Mouse (Mus musculus) erythroblast, embryonic 14.5 days (primary cell): ENCODE measurements around the gene Utp3.

Source experiments
- GATA1 ChIP-seq: IDR thresholded peaks from 2 replicates; pipeline ENCODE4 v1.6.1; 2012; ENCODE audit warnings: low read length, inconsistent platforms, mixed read lengths
- TAL1 ChIP-seq: IDR thresholded peaks from 3 replicates; pipeline ENCODE4 v1.6.1; 2012; ENCODE audit warnings: low read length, inconsistent platforms, mixed read lengths

DNA sequence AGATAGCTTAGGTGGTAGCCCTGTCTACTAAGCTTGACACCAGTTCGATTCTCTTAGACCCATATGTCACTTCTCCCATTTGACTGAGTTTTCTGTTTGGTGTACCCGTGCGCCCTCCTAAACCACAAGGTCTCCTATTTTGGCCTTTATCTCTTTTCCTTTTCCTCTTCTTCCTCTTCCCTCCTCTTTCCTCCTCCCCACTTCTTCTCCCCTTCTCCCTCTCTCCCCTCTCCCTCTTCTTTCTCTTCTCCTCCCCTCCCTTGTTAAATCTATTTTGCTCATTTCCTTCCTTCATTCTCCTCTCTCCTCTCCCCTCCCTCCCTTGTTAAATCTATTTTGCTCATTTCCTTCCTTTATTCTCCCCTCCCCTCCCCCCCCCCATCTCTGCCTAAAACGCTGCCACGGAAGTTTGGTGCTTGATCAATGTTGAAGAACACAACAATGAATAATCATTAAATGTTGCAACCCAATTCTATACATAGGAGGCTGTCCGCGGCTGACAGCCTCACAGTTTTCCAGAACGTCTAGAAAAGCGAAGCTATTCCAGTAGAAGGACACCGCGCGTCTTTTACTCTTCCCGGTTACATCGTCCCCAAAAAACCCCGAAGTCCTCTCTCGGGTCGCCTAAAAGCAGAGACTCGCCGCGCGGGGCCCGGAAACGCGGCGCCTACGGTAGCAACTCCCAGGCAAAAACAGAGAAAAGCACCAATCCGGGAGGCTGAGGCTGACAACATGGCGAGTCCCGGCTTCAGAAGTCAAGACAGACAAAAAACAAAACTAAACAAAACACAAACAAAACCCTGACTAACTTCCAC, 784 bp upstream of the Utp3 start:
- no peak for TF ChIP-seq GATA1
- TF ChIP-seq TAL1, result no peak
